Mouse (Mus musculus): Measurements from ENCODE around the gene Gstp1.
"Not testable (repeated sequence)": the region's sequence is repeated elsewhere in the genome, so short reads cannot be mapped to it uniquely, and the experiment has no call there.

The Gstp1 gene

DNA sequence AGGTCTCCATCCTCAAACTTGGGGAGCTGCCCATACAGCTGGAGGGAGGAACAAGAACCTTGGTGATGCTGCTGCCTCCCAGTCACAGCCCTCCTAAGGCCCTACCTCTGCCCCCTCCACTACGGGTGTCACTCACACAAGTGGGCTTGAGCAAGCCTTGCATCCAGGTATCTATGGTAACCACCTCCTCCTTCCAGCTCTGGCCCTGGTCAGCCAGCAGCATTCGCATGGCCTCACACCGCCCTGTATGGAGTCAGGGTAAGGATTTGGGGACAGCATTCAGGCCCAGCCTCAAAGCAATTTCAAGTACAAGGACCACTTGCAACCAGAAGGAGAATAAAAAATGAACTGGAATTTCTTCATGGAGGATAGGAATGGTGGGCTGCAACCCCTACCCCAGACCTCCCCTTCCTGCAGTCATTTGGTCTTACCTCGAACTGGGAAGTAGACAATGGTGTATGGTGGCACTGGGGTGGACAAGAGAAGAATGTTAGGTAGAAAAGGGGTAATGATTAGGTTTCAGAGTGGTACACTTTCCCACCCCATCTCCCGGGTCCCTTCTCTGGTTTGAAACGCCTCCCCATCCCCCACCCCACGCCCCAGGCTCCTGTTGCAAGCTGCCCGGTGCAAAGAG lies 514 bp downstream of the Gstp1 start:
- DNase-seq = not testable (repeated sequence)

DNA sequence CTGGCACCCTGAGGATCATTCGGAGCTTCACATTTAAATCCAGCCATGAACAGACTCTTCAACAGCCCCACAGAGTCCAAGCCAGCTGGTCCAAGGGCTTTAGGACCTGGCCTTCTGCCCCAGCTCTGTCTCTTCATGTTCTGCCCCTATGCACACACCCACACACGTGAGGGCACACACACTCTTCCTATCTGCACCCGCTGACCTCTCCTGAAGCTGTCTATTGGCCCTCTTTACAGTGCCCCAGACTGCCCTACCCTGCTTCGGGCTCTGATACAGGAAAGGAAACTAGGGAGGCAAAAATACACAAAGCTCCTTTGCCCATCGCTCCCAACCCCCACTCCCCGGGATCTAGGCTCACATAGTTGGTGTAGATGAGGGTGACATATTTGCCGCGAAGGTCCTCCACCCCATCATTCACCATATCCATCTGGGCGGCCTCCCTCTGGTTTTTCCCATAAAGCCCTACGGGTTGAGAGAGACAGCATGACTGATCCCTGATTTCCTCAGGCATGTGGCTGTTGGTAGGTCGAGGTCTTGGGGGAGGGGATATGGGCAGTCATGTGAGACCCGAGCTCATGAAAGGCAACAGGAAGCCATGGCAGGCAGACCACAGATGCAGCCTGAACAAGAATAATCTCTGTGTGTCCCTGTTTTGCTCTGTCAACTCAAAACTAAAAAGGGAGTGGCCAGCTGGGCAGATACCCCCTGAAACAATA lies 1.3 kb downstream of the Gstp1 start:
- peak; percentile 20 for DNase-seq

DNA sequence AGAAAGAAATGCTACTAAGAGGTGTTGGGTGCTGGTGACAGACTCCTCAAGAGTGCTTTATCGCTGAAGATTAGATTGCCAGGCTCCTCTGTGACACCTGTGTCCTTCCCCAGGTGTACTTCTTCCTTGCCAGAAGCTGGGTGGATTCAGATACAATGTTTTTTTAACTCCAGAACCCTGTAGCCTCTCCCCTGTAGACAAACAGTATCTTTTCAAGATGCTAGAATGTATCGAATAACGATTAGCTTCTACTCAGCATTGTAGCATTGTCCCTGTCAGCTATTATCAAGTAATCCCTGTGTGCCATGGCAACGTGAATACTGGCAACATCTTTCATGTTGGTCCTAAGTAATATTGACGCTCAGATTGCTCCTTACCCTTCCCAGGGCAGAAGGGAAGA lies 4.0 kb downstream of the Gstp1 start:
- no peak for DNase-seq

GRCm38 (mm10) chr19:4033298-4033697 lies 4.5 kb downstream of the Gstp1 start:
- no peak for DNase-seq

DNA sequence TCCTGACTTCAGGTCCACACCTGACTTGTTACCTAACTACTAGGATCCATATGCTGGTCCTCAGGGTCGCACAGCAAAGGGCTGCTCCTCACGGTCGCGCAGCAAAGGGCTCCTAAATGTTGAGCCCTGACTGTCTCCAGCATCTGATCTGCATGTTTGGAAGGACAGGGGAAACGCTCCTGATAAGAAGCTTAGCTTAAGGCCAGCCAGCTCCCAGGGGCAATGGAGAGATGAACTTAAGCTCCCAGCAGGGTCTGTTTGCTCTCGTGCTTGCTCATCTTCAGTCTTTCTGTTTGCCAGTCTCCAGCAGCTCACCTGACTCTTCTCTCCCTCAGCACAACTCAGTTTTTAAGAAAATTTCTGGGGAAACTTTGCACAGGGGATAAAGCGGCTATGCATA lies 5.1 kb downstream of the Gstp1 start:
- DNase-seq = no peak

- no peak for DNase-seq
These were observed 10.2 kb downstream of the Gstp1 start for GRCm38 (mm10) chr19:4027576-4027975.

DNA sequence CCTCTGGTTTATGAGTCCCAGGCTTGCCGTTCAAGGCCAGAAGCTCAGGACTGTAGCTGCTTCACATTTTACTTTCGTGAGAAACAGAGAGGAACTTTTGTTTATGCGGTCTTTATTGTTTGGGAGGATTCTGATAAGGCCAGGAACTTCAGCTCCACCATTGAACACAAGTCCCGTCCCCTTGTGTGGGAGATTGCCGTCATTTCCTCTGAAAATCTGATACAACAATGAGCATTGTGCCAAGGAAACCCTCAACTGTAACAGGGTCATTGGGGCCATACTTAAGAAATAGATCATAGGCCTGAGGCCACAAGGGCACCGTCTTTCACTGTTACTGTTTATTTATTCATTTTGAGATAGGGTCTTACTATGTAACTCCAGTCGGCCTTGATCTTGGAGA lies 14.6 kb downstream of the Gstp1 start:
- DNase-seq = no peak

GRCm38 (mm10) chr19:4018743-4019583 lies 18.8 kb downstream of the Gstp1 start:
- DNase-seq = peak; percentile 86

GRCm38 (mm10) chr19:4017921-4018587 lies 19.7 kb downstream of the Gstp1 start:
- DNase-seq = no peak

DNA sequence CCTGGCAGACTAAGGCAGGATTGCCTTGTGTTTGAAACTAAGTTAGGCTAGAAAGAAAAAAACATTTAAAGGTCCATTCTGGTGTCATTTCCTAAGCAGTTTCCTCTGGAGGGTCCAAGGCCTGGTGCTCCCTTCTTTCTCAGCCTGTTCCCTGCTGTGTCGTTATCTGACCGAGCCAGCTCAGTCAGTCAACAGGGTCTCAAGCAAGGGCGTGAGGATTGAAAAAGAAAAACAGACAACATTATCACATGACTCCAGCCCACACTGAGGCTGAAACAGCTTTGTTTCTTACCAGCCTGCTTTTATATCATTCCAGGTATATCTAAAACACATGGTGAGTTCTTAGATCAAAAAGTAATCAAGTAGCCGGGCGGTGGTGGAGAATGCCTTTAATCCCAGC lies 22.1 kb downstream of the Gstp1 start:
- no peak for DNase-seq

DNA sequence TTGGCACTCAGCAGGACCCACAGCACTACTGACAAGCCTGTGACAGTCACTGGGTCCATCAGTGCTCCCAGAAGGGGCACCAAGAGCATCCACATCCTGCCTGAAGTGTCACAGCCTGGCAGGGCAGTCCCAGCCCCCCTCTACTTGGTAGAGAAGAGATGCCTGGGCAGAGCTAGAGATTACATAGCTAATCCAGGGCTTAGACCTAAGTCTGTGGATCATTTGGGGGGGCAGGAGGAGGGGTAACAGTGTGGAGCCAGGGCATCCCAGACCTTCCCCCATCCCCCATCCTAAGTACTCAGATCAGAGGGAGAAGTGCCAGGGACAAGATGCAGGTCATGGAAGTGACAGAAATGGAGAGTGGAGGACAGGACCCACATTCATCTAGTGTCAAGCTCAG lies 23.0 kb downstream of the Gstp1 start:
- DNase-seq = no peak

DNA sequence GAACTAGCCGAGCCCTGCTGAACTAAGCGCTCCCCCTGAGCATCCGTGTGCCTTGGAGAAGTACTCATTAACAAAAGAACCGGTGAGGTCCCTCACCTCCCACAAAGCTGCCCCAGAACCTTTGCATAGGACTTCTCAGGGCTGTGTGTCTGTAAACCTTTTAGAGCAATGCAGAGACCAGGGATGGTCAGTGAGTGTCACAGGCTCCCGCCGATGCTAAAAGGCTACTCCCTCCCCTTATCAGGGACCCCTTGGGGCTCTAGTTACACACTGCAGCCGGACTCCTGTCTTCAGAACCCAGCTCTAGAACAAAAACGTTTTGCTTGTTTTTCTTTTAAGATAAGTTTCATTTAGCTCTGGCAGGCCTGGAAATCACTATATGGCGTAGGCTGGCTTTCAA lies 24.7 kb downstream of the Gstp1 start:
- peak; percentile 9 for DNase-seq

DNA sequence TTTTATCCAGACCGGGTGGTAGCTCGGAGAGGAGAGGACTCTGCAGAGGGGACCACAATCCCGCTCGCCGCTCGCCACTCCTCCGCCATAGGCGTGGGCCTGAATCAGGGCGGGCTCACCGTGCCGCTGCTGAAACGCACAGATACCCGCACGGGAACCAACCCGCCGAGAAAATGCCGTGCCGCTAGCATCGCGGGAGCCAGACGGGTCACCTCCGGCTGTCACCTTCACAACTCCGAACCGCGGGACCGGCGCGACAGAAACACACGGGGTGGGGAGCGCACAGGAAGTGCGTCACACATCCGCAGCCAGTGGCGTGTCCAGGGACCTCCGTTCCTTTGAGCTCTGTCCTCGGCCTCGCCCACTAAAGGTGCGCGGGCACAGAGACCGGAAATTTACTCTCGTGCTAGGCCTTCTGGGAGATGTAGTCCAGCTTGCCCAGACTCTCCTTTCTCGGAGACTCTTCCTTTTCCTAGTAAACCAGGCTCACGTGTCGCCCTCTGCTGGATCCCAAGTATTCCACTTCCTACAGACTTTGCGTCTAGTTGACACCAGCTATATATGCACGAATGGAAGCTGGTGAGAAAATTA lies 25.3 kb downstream of the Gstp1 start, which contains the start of gene Ndufv1:
Gene Ndufv1, minus strand, starts transcription at position 375 of the 591 bp plus-strand sequence.
- DNase-seq = peak; percentile 99

GRCm38 (mm10) chr19:4011086-4011485 lies 26.7 kb downstream of the Gstp1 start:
- no peak for DNase-seq

DNA sequence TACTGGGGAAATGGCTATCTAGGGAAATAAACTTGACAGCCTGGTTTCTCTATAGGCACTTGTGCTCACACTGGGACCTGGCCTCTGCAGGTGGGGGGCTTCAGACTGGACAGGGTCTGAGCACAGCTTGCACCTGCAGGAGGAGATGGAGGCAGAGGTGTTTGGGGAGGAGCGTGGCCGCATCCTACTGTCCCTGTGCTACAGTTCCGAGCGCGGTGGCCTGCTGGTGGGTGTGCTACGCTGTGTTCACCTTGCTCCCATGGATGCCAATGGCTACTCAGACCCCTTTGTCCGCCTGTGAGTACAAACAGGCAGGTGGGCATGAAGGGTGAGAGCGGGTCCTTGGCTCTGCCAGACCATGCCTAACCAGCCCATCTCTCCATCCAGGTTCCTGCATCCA lies 31.8 kb downstream of the Gstp1 start:
- no peak for DNase-seq

DNA sequence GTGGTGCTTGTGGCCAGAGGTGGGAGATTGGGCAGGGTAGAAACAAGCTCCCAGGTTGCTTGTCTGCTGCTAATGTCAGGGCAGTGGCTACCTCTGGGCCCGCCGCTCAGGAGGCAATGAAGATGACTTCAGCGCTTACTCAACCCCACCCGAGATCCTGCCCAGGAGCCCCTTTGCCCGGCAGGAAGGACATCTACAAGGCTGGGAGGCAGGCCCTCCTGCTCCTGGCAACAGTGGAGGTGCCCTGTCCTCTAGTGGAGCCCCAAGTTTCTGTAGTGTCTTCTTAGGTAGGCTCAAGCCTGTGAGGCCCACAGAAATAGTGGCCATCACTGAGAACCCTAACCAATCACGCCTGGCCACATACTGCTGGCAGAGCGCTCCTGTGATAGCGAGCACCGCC lies 32.7 kb downstream of the Gstp1 start:
- no peak for DNase-seq

- DNase-seq = no peak
These were observed 33.5 kb downstream of the Gstp1 start for GRCm38 (mm10) chr19:4004331-4004730.

DNA sequence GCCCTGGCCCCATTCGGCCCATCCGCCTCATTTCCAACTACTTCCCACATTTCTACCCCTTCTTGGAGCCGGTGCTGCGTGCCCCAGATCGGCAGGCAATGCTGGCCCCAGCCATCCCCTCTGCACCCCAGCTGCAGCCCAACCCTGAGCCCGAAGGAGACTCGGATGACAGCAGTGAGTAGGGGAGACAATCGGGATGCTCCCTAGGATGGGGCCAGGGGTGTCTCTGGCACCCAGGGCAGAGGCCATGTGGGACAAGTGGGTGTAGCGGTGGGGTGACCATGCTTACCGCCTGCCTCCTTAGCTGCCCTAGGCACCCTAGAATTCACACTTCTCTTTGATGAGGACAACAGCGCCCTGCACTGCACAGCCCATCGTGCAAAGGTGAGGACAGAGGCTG lies 34.1 kb downstream of the Gstp1 start:
- DNase-seq = no peak

DNA sequence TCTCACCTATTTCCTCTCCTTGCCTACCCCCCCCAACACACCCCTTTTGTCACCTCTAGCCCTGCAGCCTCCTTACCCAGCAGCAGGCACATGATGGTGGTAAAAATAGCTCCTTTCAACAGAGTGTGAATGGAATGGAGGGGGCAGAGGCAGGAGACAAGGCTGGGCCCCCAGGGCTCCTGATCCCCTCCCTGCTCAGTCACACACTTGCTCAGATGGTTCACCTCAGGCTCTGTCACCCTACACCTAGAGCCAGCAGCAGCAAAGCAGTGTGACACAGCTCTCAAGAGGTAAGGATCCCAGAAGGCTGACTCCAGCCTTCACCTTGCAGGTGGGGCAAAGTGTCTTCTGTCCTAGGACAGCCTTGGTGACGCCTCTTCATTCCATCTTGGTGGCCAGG lies 34.7 kb downstream of the Gstp1 start, which contains the start of gene Doc2g:
Gene Doc2g, plus strand, starts transcription at position 202 of the 400 bp plus-strand sequence.
- no peak for DNase-seq

GRCm38 (mm10) chr19:4001752-4002151 lies 36.0 kb downstream of the Gstp1 start:
- no peak for DNase-seq

DNA sequence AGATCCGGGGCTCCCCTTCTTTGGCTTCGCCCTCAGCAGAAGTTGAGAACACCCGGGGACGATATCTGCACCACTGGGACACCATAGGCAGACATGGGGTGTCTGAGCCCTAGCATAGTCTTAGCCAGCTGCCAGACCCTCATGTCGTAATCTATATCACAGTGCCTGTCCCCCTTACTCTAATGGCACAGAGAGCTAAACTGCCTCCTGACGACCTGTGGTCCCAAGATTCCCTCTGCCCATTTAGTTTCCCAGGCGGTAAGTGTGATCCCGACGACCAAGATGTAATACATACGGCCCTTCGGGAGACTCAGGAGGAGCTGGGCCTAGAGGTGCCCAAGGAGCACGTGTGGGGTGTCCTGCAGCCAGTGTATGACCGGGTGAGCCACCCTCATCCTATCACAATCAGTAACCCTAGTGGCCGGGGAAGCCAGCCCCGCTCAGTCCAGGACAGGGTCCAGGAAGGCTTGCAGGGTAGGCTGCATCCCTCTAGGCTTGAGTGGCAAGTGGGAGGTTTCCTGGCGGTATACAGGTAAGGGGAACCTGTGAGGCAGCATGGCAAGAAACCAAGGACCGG lies 36.7 kb downstream of the Gstp1 start:
- DNase-seq = peak; percentile 24

Data from embryo, embryonic 11 days (tissue).